Mouse (Mus musculus): Measurements from ENCODE around the gene Gpcpd1.

Gene Gpcpd1

GRCm38 (mm10) chr2:132516130-132517030 is 71.1 kb downstream of the Gpcpd1 start:
- DNase-seq = peak; percentile 71

DNA sequence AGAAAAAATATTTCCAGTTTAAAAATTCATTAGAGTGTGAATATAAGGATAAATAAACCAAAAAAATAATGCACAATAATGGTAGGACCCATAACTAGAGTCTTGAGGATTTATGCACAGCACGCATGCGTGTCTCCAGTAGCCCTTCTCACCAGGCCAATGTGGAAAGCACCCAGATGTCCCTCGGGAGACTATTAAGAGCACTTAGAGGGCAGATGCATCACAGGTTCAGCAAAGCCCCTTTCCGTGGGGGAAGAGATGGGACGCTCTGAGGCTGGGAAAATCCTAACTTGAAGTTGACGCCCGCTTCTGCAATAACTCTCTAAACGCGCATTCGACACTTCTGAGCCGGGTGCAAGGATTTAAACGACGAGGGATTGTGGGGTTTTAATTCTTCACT is 71.9 kb downstream of the Gpcpd1 start:
- no peak for DNase-seq

- no peak for DNase-seq
These were observed 72.5 kb downstream of the Gpcpd1 start for GRCm38 (mm10) chr2:132515076-132515475.

GRCm38 (mm10) chr2:132514353-132514752 is 73.2 kb downstream of the Gpcpd1 start:
- no peak for DNase-seq

- no peak for DNase-seq
These were observed 74.0 kb downstream of the Gpcpd1 start for GRCm38 (mm10) chr2:132513371-132514181.

GRCm38 (mm10) chr2:132512977-132513351 is 74.6 kb downstream of the Gpcpd1 start:
- DNase-seq = no peak

GRCm38 (mm10) chr2:132512051-132512976 is 75.2 kb downstream of the Gpcpd1 start:
- no peak for DNase-seq

- no peak for DNase-seq
These were observed 76.3 kb downstream of the Gpcpd1 start for GRCm38 (mm10) chr2:132511011-132511818.

DNA sequence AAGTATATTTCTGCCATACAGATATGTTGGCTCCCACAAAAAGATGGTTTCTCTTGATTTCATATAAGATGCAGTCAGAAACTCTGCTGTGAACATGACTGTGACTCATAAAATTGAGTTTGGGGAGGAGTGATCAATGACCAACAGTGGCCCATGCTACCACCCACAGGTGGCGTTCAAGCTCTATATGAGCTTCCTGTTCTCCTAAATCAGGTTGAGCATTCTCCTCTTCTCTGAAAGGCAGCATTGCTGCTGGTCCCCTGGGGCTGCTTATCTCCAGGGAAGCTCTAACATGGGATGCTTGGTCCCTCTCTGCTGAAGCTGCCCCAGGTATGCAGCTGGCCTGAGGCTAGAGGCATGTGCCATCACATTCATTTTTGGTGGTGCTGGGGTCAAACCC is 77.8 kb downstream of the Gpcpd1 start:
- DNase-seq = no peak

GRCm38 (mm10) chr2:132509261-132509660 is 78.3 kb downstream of the Gpcpd1 start:
- DNase-seq = no peak

DNA sequence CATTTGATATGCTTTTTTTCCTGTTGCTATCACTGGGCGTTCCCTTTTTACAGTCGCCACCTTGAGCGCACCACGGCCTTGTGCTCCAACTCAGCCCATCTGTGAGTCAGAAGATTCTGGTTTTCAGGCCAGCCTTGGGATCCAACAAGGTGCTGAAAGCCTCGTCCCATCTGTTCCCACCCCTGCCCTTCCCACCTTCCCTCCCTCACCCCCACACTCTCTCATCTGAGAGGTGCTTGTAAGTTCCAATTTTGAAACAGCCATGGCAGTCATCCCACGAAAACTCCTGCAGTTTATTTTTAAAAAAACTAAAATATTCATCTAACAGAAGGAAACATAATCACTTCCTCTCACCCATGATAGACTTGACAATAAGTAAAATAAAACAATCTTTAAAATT is 80.0 kb downstream of the Gpcpd1 start:
- no peak for DNase-seq

DNA sequence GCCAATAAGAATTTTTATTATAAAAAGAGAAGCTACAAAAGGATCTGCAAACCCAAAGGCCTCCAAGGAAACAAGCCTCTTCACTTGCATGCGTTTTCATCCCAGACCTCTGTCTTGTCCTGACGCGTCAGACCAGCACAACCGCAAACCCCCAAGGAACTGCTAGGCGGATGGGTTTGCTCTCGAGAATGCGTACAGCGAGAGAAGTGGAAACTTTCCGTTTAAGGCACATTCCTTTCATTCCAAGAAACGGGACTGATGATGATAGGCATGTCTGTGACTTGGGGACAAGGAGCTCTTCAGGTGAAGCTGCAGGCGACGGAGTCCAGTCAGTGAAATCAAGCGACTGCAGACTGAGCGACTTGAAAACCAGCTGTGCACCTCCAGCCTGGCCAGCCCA is 80.4 kb downstream of the Gpcpd1 start:
- no peak for DNase-seq

DNA sequence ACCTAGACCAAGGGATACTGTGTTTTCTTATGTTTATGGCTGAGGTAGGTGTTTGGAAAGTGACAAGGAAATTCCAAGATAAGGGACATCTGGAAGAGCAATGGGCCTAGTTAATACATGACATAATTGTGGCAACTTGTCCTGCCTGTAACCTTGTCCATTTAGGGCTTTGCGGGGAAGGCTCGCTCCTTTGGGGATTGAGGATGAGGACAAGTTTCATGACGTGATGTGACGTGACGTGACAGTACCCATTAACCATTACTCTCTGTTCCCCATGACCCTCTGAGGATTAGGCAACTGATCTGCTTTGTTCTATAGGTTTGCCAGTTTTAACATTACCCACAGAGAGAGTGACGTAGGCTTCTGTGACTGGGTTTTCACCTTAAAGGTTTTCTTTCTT is 81.7 kb downstream of the Gpcpd1 start:
- no peak for DNase-seq

- DNase-seq = no peak
These were observed 89.2 kb downstream of the Gpcpd1 start for GRCm38 (mm10) chr2:132498344-132498743.

GRCm38 (mm10) chr2:132497412-132498135 is 90.0 kb downstream of the Gpcpd1 start:
- no peak for DNase-seq

DNA sequence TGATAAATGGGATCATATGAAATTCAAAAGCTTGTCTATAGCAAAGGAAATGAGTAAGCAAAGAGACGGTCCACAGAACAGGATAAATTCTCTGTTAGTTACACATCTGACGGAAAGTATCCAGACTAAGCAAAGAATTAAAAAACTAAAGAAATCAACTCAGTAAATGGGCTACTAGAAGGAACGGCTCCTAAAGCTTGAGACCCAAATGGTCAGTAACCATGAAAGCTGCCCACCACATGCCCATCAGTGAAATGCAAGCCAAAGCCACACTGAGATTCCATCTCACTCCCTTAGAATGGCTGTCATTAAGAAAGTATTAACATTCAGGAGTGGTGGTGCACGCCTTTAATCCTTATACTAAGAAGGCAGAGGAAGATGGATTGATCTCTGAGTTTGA is 94.3 kb downstream of the Gpcpd1 start:
- DNase-seq = no peak

DNA sequence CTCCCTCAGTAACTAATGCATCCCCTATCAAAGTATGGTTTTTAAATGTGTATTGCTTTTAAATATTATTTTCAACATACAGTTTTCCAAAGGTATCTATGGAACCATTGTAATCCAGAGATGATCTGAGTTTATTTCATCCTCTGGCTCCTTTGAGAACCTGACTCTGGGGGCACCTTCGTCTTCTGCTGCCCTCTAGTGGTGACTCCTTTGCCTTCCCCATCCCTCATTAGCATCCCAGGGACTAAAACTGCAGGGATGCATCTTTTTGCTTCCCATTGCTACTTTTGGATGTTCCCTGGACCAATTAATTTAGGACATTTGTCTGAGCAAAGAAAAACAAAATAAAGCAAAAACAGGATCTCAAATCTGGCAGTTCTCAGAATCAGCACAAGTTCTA is 102.1 kb downstream of the Gpcpd1 start:
- DNase-seq = peak; percentile 71

GRCm38 (mm10) chr2:132481547-132481946 is 106.0 kb downstream of the Gpcpd1 start:
- no peak for DNase-seq

Data from lung, postnatal 10 days (tissue).